Mouse (Mus musculus): Measurements from ENCODE around the gene Lbp. TPM values are rescaled to one million over a fixed set of nuclear protein-coding genes. Genes with fewer than 3 reads are reported as not detected.

The Lbp gene
- polyA plus RNA-seq, 1 experiment from 2014 or later = 2.8 TPM

GRCm38 (mm10) chr2:158368313-158368712 lies 62.0 kb downstream of the Lbp start:
- no peak for ATAC-seq (ENCODE audit: low FRiP score)

GRCm38 (mm10) chr2:158369474-158370172 lies 63.3 kb downstream of the Lbp start:
- Histone ChIP-seq H3K9me3 (no peaks in the 10 kb centered on the region), H3K4me2 (no peak overlapping the region), H3K4me1 (replicated peaks) (no peaks in the 10 kb centered on the region), H3K27me3 (0 out of 2 replicates have a peak, but pooled peaks cover 6% of the 10 kb centered on the region), H3K36me3 (no peaks in the 10 kb centered on the region), H3K27ac (no peak overlapping the region), H3K9ac (no peak overlapping the region), H3K4me3 (no peak overlapping the region)
- ATAC-seq (ENCODE audit: low FRiP score) = no peak
- 81% methylated on average over 3 of the region's 3 CpGs for WGBS

More at GRCm38 (mm10) chr2:158368313-158368712, 62.0 kb downstream of the Lbp start:
- Histone ChIP-seq H3K4me2 (no peak overlapping the region), H3K36me3 (no peaks in the 10 kb centered on the region), H3K9ac (no peak overlapping the region), H3K27me3 (no peaks in the 10 kb centered on the region), H3K27ac (no peak overlapping the region), H3K4me3 (no peak overlapping the region), H3K9me3 (no peaks in the 10 kb centered on the region), H3K4me1 (replicated peaks) (no peaks in the 10 kb centered on the region)
- WGBS = 94% methylated on average over 8 of the region's 8 CpGs

DNA sequence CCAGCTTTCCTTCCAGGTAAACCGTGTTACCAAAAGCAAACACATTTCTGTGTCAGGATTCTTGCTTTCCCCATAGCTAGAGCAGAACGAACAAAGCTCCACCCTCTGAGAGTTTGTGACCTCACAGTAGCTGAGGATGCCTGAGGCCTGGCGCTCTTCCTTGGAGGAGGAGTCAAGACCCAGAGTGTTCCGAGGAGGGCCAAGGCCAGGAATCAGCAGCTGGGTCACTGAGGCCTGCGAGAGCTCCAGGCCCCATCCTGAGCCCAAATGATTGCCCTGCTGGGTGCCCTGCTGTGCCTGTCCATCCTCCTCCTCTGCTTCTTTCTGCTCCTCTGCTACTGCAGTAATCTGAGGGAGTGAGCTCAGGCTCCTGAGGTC lies 63.9 kb downstream of the Lbp start:
- Histone ChIP-seq H3K4me1 (replicated peaks) (peaks cover 5% of the 10 kb centered on the region; the same call in 1 of the 2 replicates), H3K4me2 (no peak overlapping the region), H3K9ac (no peak overlapping the region), H3K27me3 (0 out of 2 replicates have a peak, but pooled peaks cover 6% of the 10 kb centered on the region), H3K4me3 (no peak overlapping the region), H3K9me3 (no peaks in the 10 kb centered on the region), H3K27ac (no peak overlapping the region), H3K36me3 (no peaks in the 10 kb centered on the region)
- ATAC-seq (ENCODE audit: low FRiP score) = no peak
- WGBS = 10% methylated on average over 5 of the region's 5 CpGs

- Histone ChIP-seq H3K4me3 (no peak overlapping the region), H3K27me3 (peaks cover 13% of the 10 kb centered on the region; the same call in 1 of the 2 replicates), H3K4me2 (no peak overlapping the region), H3K36me3 (peaks cover 7% of the 10 kb centered on the region), H3K4me1 (replicated peaks) (peaks cover 23% of the 10 kb centered on the region), H3K9me3 (no peaks in the 10 kb centered on the region), H3K27ac (no peak overlapping the region), H3K9ac (no peak overlapping the region)
- ATAC-seq (ENCODE audit: low FRiP score) = no peak
- 84% methylated on average over 5 of the region's 5 CpGs for WGBS
Observed at GRCm38 (mm10) chr2:158373061-158373460, 66.8 kb downstream of the Lbp start.

GRCm38 (mm10) chr2:158373516-158373915 lies 67.2 kb downstream of the Lbp start:
- Histone ChIP-seq H3K27ac (no peak overlapping the region), H3K4me2 (no peak overlapping the region), H3K4me3 (no peak overlapping the region), H3K4me1 (replicated peaks) (peaks cover 28% of the 10 kb centered on the region), H3K9ac (no peak overlapping the region), H3K27me3 (peaks cover 13% of the 10 kb centered on the region; the same call in 1 of the 2 replicates), H3K36me3 (peaks cover 11% of the 10 kb centered on the region), H3K9me3 (no peaks in the 10 kb centered on the region)
- ATAC-seq (ENCODE audit: low FRiP score) = no peak
- 69% methylated on average over 7 of the region's 7 CpGs for WGBS

GRCm38 (mm10) chr2:158375443-158376122 lies 69.3 kb downstream of the Lbp start, which contains the start of gene Snhg11:
Gene Snhg11, plus strand, starts transcription at chr2:158375638.
- peak within 1 kb of the TSS; percentile 59 for H3K4me2 ChIP-seq
- H3K9me3 ChIP-seq = no peaks in the 10 kb centered on the region
- peak within 1 kb of the TSS; percentile 91 for H3K27ac ChIP-seq
- peaks cover 13% of the 10 kb centered on the region; the same call in 1 of the 2 replicates for H3K27me3 ChIP-seq
- ATAC-seq (ENCODE audit: low FRiP score) = peak; percentile 87
- H3K4me1 ChIP-seq (replicated peaks) = peaks cover 33% of the 10 kb centered on the region
- under 1% methylated on average over 34 of the region's 36 CpGs for WGBS
- peaks cover 14% of the 10 kb centered on the region for H3K36me3 ChIP-seq
- H3K9ac ChIP-seq = peak within 1 kb of the TSS; percentile 87
- peak within 1 kb of the TSS; percentile 63 for H3K4me3 ChIP-seq

DNA sequence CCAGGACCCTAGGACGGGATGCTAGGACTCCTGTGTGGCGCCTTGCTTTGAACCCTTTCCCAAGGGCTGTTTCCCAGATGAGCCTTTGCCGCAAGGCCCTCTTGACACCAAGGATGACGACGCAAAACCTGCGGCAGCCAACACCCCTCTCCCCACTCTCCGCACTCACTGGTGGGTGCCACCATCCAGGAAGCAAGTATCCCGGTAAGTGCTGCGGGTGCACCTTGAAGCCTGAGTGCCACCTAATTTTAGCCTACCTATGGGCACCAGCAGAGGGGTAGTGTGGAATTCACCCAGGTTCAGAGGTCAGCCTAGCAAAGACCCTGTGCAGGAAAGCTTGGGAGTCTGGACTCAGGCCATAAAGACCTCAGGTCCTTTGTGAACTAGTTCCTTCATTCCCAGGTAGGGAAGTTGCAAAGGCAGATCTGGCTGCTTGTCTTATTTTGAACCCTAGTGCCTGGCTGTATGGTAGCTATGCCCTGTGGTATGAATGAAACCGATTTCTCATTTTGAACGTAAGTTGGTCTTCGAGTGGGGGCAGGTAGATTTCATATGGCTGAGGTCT lies 69.9 kb downstream of the Lbp start:
- peak overlapping the region; percentile 87 for H3K9ac ChIP-seq
- peaks cover 20% of the 10 kb centered on the region for H3K36me3 ChIP-seq
- no peak for ATAC-seq (ENCODE audit: low FRiP score)
- 25% methylated on average over 12 of the region's 12 CpGs for whole genome bisulfite sequencing
- H3K9me3 ChIP-seq = no peaks in the 10 kb centered on the region
- peaks cover 33% of the 10 kb centered on the region for H3K4me1 ChIP-seq (replicated peaks)
- H3K27ac ChIP-seq = peak overlapping the region; percentile 91
- peak overlapping the region; percentile 59 for H3K4me2 ChIP-seq
- H3K4me3 ChIP-seq = peak overlapping the region; percentile 63
- H3K27me3 ChIP-seq = peaks cover 13% of the 10 kb centered on the region; the same call in 1 of the 2 replicates

DNA sequence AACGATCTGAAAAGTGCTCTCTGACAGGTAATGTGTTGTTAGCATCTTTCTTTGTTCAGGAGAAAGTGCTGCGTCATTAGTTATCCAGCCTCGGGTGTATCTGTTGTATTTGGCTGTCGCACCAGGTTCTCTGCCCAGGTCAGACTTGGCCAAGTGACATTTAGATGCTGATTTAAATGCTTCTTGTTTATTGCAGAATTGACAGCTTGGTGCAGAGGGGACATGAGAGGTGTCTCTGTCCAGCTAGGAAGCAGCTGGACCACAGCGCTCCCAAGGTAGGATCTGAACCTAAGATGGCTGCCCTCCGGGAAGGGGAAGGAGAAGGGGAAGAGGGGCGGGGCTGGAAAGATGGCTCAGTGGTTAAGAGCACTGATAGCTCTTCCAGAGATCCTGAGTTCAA lies 70.5 kb downstream of the Lbp start:
- peak overlapping the region; percentile 63 for H3K4me3 ChIP-seq
- H3K4me1 ChIP-seq (replicated peaks) = peaks cover 33% of the 10 kb centered on the region
- 70% methylated on average over 7 of the region's 7 CpGs for WGBS

DNA sequence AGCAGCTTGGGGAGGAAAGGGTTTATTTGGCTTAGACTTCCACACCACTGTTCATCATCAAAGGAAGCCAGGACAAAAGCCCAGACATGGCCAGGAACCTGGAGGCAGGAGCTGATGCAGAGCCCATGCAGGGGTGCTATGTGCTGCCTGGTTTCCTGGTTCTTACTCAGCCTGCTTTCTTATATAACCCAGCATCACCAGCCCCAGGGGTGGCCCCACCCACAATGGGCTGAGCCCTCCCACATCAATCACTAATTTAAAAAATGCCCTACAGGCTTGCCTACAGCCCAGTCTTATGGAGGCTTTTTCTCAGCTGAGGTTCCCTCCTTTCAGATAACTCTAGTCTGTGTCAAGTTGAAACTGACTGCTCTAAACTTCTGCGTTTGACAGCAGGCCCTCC lies 71.5 kb downstream of the Lbp start:
- Histone ChIP-seq H3K4me3 (peak overlapping the region; percentile 63), H3K27me3 (peaks cover 13% of the 10 kb centered on the region; the same call in 1 of the 2 replicates), H3K27ac (no peak overlapping the region), H3K9ac (peak overlapping the region; percentile 53), H3K4me2 (peak overlapping the region; percentile 59), H3K36me3 (peaks cover 24% of the 10 kb centered on the region), H3K9me3 (no peaks in the 10 kb centered on the region), H3K4me1 (replicated peaks) (peaks cover 37% of the 10 kb centered on the region)
- ATAC-seq (ENCODE audit: low FRiP score) = no peak
- WGBS = 94% methylated on average over 1 of the region's 1 CpGs

More for the DNA sequence above, 70.5 kb downstream of the Lbp start:
- ATAC-seq (ENCODE audit: low FRiP score) = no peak
- H3K9me3 ChIP-seq = no peaks in the 10 kb centered on the region
- H3K4me2 ChIP-seq = peak overlapping the region; percentile 59
- H3K9ac ChIP-seq = peak overlapping the region; percentile 87
- H3K27ac ChIP-seq = peak overlapping the region; percentile 91
- H3K27me3 ChIP-seq = peaks cover 13% of the 10 kb centered on the region; the same call in 1 of the 2 replicates
- peaks cover 24% of the 10 kb centered on the region for H3K36me3 ChIP-seq

GRCm38 (mm10) chr2:158379354-158380078 lies 73.2 kb downstream of the Lbp start:
- peak; percentile 22; the same call in 1 of the 2 replicates for ATAC-seq (ENCODE audit: low FRiP score)
- H3K27me3 ChIP-seq = peaks cover 7% of the 10 kb centered on the region; the same call in 1 of the 2 replicates
- H3K9me3 ChIP-seq = no peaks in the 10 kb centered on the region
- peak overlapping the region; percentile 55 for H3K27ac ChIP-seq
- H3K4me1 ChIP-seq (replicated peaks) = peaks cover 37% of the 10 kb centered on the region
- peak overlapping the region; percentile 25; the same call in 1 of the 2 replicates for H3K9ac ChIP-seq
- H3K4me3 ChIP-seq = no peak overlapping the region
- 47% methylated on average over 13 of the region's 13 CpGs for WGBS
- H3K4me2 ChIP-seq = no peak overlapping the region
- peaks cover 28% of the 10 kb centered on the region for H3K36me3 ChIP-seq
